Mouse (Mus musculus): ENCODE data around the gene Mak. TPM values are rescaled to one million over a fixed set of nuclear protein-coding genes. Genes with fewer than 3 reads are reported as not detected.

Gene Mak
- polyA plus RNA-seq, 1 experiment from 2014 or later: 0.69 TPM

DNA sequence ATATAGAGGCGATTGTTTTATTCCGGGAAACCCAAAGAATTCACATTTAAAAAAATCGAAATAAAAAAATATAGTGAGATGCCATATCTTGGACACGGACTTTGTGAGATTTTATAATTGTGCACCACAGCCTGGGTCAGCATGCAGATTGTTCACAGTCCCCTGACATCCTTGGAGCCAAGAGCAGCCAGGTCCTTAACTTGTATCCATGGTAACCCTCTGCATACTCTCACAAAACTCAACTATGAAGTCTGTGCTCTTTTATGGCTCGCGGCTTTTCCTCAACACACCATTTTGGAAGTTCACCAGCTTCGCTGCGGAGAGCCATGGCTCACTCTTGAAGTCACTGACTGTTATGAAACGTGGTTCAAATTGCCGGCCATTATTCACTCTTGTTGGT lies 14.7 kb upstream of the Mak start:
- Histone ChIP-seq H3K9me3 (replicated peaks) (no peaks in the 10 kb centered on the region), H3K4me1 (peaks cover 6% of the 10 kb centered on the region), H3K4me3 (no peak overlapping the region), H3K27ac (no peak overlapping the region), H3K36me3 (no peaks in the 10 kb centered on the region), H3K27me3 (ENCODE audit: low read depth, poor library complexity, severe bottlenecking) (0 out of 2 replicates have a peak, but pooled peaks cover 7% of the 10 kb centered on the region)
- 88% methylated on average over 10 of the region's 10 CpGs for WGBS
- DNase-seq (ENCODE audit: low spot score): no peak

DNA sequence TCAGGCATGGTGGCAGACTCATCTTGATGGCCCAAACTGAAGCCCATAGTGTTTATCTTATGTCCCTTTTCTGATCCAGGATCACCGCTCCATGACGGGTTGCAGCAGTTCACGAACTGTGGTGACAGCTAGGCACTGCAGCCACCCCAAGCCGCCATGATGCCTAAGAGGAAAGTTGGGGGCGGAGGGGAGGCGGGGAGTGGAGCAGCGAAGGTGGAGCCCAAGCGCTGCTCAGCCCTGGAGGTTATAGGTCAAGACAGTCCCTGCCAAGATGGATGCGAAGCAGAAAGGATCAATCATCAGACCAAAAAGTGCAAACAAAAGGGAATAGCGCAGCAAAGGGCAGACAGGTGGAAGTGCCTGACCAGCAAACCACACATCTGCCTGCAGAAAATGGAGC lies 11.8 kb upstream of the Mak start:
- Histone ChIP-seq H3K27me3 (ENCODE audit: low read depth, poor library complexity, severe bottlenecking) (0 out of 2 replicates have a peak, but pooled peaks cover 7% of the 10 kb centered on the region), H3K4me3 (peak overlapping the region; percentile 27), H3K36me3 (no peaks in the 10 kb centered on the region), H3K9me3 (replicated peaks) (no peaks in the 10 kb centered on the region), H3K4me1 (peaks cover 6% of the 10 kb centered on the region), H3K27ac (no peak overlapping the region)
- peak; percentile 37 for DNase-seq (ENCODE audit: low spot score)
- WGBS: 25% methylated on average over 10 of the region's 10 CpGs

DNA sequence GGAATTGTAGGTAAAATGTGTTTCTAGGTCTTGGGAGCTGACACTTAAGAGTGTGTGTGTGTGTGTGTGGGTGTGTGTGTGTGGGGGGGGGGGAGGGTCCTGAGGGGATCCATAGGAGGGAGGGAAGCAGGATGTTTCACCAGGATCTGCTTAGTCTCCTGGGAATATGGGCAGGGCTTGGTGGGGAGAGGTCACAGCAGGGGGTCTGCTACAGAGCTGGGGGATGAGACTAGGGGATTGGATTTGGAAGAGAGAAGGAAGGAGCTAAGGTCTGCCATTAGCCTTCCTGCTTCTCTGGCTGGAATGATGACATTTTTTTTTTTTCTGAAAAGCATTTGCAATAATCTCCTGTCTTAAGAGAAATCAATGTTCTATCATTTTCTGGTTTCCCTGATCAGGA lies 9.2 kb upstream of the Mak start:
- Histone ChIP-seq H3K4me1 (peaks cover 6% of the 10 kb centered on the region), H3K27me3 (ENCODE audit: low read depth, poor library complexity, severe bottlenecking) (0 out of 2 replicates have a peak, but pooled peaks cover 7% of the 10 kb centered on the region), H3K9me3 (replicated peaks) (no peaks in the 10 kb centered on the region), H3K36me3 (no peaks in the 10 kb centered on the region), H3K27ac (no peak overlapping the region), H3K4me3 (no peak overlapping the region)
- no peak for DNase-seq (ENCODE audit: low spot score)

DNA sequence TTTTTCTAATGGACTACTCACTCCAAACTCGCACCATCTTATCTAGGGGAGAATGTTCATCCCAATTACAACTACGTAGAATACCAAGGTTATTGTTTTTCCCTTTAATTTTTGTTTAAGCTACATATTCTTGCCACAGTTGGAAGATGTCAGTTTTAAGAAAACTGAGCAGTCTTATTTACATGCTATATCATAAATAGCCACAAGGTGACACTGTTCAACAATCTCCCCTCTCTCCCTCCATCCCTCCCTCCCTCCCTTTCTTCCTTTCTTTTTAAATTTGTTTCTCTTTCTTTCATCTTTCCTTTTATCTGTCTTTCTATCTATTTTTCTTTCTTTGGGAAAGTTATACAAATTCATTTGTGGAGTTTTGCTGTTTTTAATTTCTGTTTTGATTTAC lies 5.6 kb upstream of the Mak start:
- Histone ChIP-seq H3K27ac (no peak overlapping the region), H3K27me3 (ENCODE audit: low read depth, poor library complexity, severe bottlenecking) (peaks cover 13% of the 10 kb centered on the region), H3K36me3 (no peaks in the 10 kb centered on the region), H3K9me3 (replicated peaks) (no peaks in the 10 kb centered on the region), H3K4me3 (no peak overlapping the region), H3K4me1 (no peaks in the 10 kb centered on the region)
- 29% methylated on average over 2 of the region's 2 CpGs for WGBS
- no peak for DNase-seq (ENCODE audit: low spot score)

DNA sequence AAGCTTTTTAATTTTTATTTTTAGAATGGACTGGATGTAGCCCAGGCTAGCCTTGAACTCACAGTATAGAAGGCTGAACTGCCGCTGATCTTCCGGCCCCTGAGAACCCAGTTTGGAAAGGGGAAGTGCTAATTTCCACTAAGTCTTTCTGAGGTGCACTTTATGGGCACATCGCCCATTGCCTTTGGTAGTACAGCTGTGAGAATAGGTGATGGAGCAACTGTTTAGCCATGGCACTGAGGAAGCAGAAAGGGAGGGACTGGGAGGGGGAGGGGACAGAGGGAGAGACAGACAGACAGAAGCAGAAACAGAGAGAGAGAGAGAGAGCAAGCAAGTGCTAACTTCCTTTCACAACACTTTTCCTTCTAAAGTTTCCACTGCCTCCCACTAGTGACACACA lies 5.0 kb upstream of the Mak start:
- no peaks in the 10 kb centered on the region for H3K9me3 ChIP-seq (replicated peaks)

DNA sequence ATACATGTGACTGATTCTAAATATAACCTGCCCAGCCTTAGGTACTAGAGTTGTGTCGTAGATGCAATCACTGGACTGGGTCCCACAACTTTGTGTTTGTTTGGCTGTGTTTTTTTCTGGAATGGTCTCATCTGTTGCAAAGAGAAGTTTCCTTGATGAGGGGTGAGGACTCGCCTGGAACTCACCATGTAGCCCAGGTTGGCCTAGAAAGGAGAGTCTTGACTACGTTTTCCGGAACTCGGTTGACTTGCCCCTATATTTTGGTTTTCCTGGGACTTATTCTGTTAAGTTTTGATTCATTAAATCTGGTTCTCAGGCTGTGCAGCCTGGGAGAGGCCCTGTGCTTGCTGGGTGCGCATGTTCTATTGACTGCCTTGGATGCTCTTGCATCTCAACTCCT lies 1.2 kb upstream of the Mak start:
- DNase-seq (ENCODE audit: low spot score): no peak
- peaks cover 10% of the 10 kb centered on the region for H3K4me1 ChIP-seq
- 91% methylated on average over 6 of the region's 6 CpGs for WGBS
- no peak overlapping the region for H3K4me3 ChIP-seq
- no peak overlapping the region for H3K27ac ChIP-seq
- no peaks in the 10 kb centered on the region for H3K36me3 ChIP-seq
- H3K27me3 ChIP-seq (ENCODE audit: low read depth, poor library complexity, severe bottlenecking): peaks cover 41% of the 10 kb centered on the region
- H3K9me3 ChIP-seq (replicated peaks): no peaks in the 10 kb centered on the region

More for the DNA sequence above, 5.0 kb upstream of the Mak start:
- Histone ChIP-seq H3K4me3 (no peak overlapping the region), H3K36me3 (no peaks in the 10 kb centered on the region), H3K4me1 (peaks cover under 1% of the 10 kb centered on the region), H3K27ac (no peak overlapping the region), H3K27me3 (ENCODE audit: low read depth, poor library complexity, severe bottlenecking) (peaks cover 16% of the 10 kb centered on the region)
- no peak for DNase-seq (ENCODE audit: low spot score)
- 83% methylated on average over 3 of the region's 3 CpGs for WGBS

DNA sequence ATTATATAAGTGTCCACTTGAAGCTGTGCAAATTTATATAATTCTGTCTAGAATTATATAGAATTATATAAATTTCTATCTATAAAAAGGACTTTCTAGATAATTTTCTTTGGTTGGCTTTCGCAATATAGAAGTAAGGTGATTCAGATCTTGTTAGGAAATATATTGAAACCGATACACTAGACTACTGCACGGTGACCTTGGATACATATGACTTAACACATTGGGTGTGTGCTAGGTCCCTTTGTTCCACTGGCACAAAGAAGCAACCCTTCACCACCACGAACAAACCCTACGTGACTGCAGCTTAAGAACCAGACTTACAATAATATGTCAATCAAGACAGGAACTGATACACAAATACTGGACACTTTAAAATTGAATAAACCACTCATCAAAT lies 353 bp upstream of the Mak start:
- H3K9me3 ChIP-seq (replicated peaks): no peaks in the 10 kb centered on the region
- peaks cover 41% of the 10 kb centered on the region for H3K27me3 ChIP-seq (ENCODE audit: low read depth, poor library complexity, severe bottlenecking)
- H3K27ac ChIP-seq: no peak overlapping the region
- H3K36me3 ChIP-seq: no peaks in the 10 kb centered on the region
- H3K4me1 ChIP-seq: peaks cover 10% of the 10 kb centered on the region
- DNase-seq (ENCODE audit: low spot score): no peak
- H3K4me3 ChIP-seq: peak overlapping the region; percentile 63; the same call in 1 of the 2 replicates
- WGBS: 62% methylated on average over 5 of the region's 5 CpGs

DNA sequence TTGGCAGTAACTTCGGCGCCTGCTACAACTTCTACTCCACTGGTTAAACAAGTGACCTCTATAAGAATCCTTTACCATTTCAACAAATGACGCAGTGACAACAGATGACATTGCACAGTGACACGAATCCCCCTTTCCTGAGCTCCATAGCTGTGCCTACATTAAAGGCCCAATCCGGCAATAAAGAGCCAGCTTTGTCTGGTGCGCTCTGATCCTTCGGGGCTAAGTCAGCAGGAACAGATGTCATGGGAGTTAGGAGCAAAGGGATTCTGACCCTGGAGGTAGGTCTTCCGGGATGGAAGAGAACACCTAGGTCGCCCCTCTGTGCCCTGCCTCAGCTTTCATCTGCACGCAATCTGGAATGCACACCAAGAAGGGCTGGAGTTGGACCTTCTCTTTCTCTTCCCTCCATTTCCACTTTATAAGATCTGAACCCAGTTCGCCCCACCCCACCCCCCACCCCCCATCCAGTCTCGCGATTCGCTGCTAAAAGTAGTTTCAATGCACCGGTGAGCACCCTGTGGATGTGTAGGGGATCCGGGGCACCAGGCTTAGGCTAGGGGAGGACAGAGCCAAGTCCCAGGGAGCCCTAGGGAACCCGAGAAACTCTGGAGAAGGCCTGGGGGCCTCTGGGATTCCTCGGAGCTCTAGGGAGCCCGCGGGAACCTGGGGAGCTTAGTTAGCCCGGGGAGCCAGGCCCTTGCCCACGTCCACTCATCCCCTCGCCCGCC lies 651 bp downstream of the Mak start:
- Histone ChIP-seq H3K4me3 (peak overlapping the region; percentile 63), H3K4me1 (peaks cover 10% of the 10 kb centered on the region), H3K9me3 (replicated peaks) (no peaks in the 10 kb centered on the region), H3K27me3 (ENCODE audit: low read depth, poor library complexity, severe bottlenecking) (peaks cover 41% of the 10 kb centered on the region), H3K36me3 (no peaks in the 10 kb centered on the region), H3K27ac (peak overlapping the region; percentile 77)
- peak; percentile 31 for DNase-seq (ENCODE audit: low spot score)
- WGBS: 6% methylated on average over 24 of the region's 24 CpGs

DNA sequence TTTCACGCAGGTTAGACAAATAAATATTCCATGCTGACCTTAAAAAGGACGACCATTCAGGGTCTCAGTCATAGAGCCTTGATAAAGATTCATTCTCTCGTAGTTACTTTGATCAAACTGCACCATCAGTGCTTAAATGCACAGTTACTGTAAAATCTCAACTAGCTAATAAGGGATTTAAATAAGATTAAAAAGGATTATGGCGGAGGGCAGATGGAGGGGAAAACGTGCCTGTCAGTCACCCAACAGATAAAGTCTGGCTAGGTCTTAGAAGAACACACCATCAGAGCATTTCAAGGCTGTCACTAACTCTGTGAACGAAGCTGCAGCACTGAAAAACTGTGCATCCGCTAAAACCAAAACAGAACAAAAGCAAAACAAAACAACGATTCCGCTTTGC lies 1.6 kb downstream of the Mak start:
- peaks cover 41% of the 10 kb centered on the region for H3K27me3 ChIP-seq (ENCODE audit: low read depth, poor library complexity, severe bottlenecking)
- H3K27ac ChIP-seq: no peak overlapping the region
- no peak for DNase-seq (ENCODE audit: low spot score)
- no peaks in the 10 kb centered on the region for H3K36me3 ChIP-seq
- 75% methylated on average over 9 of the region's 9 CpGs for WGBS
- no peaks in the 10 kb centered on the region for H3K9me3 ChIP-seq (replicated peaks)
- H3K4me1 ChIP-seq: peaks cover 10% of the 10 kb centered on the region
- H3K4me3 ChIP-seq: no peak overlapping the region

DNA sequence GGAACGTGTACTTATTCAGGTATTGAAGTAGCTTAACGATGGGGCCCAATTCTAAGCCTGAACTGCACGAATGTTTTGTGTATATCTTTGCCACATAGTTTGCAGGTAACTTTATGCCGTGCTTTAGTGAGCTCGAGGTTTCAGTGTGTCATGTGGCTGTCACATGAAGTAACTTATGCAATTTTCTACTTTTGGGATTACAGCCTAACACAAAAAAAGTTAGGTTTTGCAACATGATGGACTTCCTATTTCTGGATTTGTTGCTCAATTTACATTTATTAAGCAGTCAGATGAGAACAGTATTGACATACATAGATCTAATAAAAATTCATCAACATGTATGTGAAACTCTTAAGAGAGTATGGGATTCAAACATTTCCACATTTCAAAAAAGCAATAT lies 5.7 kb downstream of the Mak start:
- Histone ChIP-seq H3K27ac (no peak overlapping the region), H3K4me3 (no peak overlapping the region), H3K4me1 (peaks cover 2% of the 10 kb centered on the region), H3K27me3 (ENCODE audit: low read depth, poor library complexity, severe bottlenecking) (peaks cover 20% of the 10 kb centered on the region), H3K36me3 (no peaks in the 10 kb centered on the region), H3K9me3 (replicated peaks) (no peaks in the 10 kb centered on the region)
- DNase-seq (ENCODE audit: low spot score): no peak
- WGBS: 87% methylated on average over 5 of the region's 5 CpGs

DNA sequence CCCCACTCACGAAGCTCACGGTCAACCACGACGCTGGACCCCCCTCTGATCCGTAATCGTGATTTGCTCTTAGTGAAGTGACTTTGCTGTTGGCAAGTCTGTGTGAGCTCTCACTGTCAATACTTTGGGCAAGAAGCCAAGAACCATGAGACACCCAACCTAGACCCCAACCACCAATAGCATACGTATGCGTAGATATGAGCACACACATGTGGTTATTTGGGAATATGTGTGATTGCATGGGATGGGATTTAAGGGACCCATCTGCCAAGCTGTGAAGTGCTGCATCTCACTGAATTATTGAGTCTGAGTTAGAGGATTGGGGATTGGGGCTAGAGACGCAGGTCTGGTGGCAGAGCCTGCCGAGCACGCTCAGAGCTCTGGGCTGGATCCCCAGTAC lies 7.9 kb downstream of the Mak start:
- WGBS: 89% methylated on average over 11 of the region's 11 CpGs
- Histone ChIP-seq H3K4me1 (no peaks in the 10 kb centered on the region), H3K4me3 (no peak overlapping the region), H3K27me3 (ENCODE audit: low read depth, poor library complexity, severe bottlenecking) (no peaks in the 10 kb centered on the region), H3K36me3 (no peaks in the 10 kb centered on the region), H3K9me3 (replicated peaks) (no peaks in the 10 kb centered on the region), H3K27ac (no peak overlapping the region)
- no peak for DNase-seq (ENCODE audit: low spot score)

DNA sequence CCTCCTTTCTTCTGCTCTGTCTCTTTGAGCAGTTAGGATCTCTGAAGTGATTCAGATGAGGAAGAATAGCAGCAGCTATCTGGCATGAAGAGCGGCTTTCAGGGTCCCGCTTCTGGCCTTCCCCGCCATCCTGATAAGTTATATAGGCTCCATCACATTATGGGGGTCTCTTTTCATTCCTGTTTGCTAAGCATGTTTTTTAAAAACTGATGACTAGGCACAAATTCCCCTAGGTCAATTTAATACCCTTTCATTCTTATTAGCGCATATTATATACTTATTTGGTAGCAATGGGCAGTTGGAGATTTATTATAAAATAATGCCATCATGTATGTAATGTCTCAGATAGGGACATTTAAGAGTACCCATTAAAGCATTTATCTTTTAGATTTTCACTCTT lies 11.9 kb downstream of the Mak start:
- WGBS: 94% methylated on average over 4 of the region's 4 CpGs
- no peak for DNase-seq (ENCODE audit: low spot score)
- H3K4me1 ChIP-seq: no peaks in the 10 kb centered on the region
- no peaks in the 10 kb centered on the region for H3K36me3 ChIP-seq
- no peak overlapping the region for H3K4me3 ChIP-seq
- H3K9me3 ChIP-seq (replicated peaks): no peaks in the 10 kb centered on the region
- no peaks in the 10 kb centered on the region for H3K27me3 ChIP-seq (ENCODE audit: low read depth, poor library complexity, severe bottlenecking)
- no peak overlapping the region for H3K27ac ChIP-seq

DNA sequence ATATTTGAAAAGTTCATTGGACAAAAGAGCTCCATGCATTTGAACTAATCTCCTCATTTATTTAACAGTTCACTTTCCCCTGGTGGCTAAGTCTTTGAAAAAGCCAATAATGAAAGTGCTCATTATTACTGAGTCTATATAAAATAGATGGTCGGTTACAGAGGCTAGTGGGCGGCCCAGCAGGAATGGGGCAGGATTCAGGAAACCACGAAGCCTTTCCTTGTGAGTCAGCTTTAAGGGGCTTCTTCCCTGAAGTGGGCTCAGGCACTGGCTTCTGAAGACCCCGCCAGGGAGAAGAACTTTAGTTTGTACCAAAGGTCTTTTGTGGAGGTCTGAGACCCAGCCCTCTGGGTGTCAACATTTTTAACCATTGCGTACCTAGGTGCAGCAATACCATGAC lies 27.5 kb downstream of the Mak start:
- WGBS: 87% methylated on average over 5 of the region's 5 CpGs

DNA sequence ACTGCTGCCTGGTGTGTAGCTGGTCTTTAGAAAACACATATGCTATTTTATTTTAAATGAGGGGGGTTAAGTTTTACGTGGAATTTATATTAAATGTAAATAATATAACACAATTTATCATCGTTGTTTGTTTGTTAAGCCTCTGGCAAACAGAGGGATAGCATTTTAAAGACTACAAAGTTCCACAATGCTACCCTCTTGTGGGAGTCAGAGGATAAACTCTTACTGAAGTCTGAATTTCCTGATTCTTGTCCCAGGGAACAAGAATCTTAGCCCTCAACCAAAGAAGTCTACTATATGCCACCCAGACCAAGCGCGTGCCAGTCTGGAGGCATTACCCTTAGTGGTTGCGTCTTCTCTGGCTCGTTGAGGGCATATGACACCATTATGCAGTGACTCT lies 32.2 kb downstream of the Mak start:
- H3K27ac ChIP-seq: no peak overlapping the region
- DNase-seq (ENCODE audit: low spot score): no peak
- H3K36me3 ChIP-seq: no peaks in the 10 kb centered on the region
- no peaks in the 10 kb centered on the region for H3K27me3 ChIP-seq (ENCODE audit: low read depth, poor library complexity, severe bottlenecking)
- H3K4me1 ChIP-seq: no peaks in the 10 kb centered on the region
- no peak overlapping the region for H3K4me3 ChIP-seq
- WGBS: 85% methylated on average over 6 of the region's 6 CpGs
- H3K9me3 ChIP-seq (replicated peaks): no peaks in the 10 kb centered on the region

More for the DNA sequence above, 27.5 kb downstream of the Mak start:
- no peaks in the 10 kb centered on the region for H3K36me3 ChIP-seq
- no peak overlapping the region for H3K4me3 ChIP-seq
- H3K9me3 ChIP-seq (replicated peaks): no peaks in the 10 kb centered on the region
- no peaks in the 10 kb centered on the region for H3K27me3 ChIP-seq (ENCODE audit: low read depth, poor library complexity, severe bottlenecking)
- no peak for DNase-seq (ENCODE audit: low spot score)
- H3K4me1 ChIP-seq: no peaks in the 10 kb centered on the region
- H3K27ac ChIP-seq: no peak overlapping the region
